9 mouse cellular contexts compared by ENCODE assay signal in genomic region chr9:18002557-18002956, GRCm38 (mm10).
DNase-seq lines count a peak whose midpoint lies in the region; ATAC-seq and TF ChIP-seq lines count a peak whose summit lies in the region.
"Had no signal": no experiment of that assay in that cellular context is flagged by ENCODE, and none has a peak within 500 bp of the region (broad histone marks: within the 10 kb centered on the region; RNA-seq: fewer than 3 reads in every experiment).

No protein-coding gene starts in this region.

- WGBS in midbrain, embryonic 11.5 days = 59% methylated on average over 2 of the region's 2 CpGs
- WGBS in midbrain, embryonic 10.5 days = 42% methylated on average over 2 of the region's 2 CpGs
- 45% methylated on average over 2 of the region's 2 CpGs for WGBS in hindbrain, postnatal 0 days

- DNase-seq in midbrain, embryonic 11.5 days (ENCODE audit: low spot score, missing footprints) = no peak
- no peak for DNase-seq in midbrain, embryonic 10.5 days (ENCODE audit: low spot score)
- DNase-seq in embryo, embryonic 10.5 days (ENCODE audit: low spot score) = peak; percentile 41
- DNase-seq in hindbrain, postnatal 0 days (ENCODE audit: low spot score) = peak; percentile 63
- DNase-seq in retina, postnatal 1 day = peak; percentile 32
- no peak for DNase-seq in kidney, adult 8-10 months
- no peak for DNase-seq in gastrocnemius, postnatal 14 days
- DNase-seq: cerebellum, postnatal 25 days had no signal

- no peaks in the 10 kb centered on the region for H3K4me1 ChIP-seq in midbrain, embryonic 11.5 days (ENCODE audit: control insufficient read depth, insufficient read depth, low read length)
- H3K4me1 ChIP-seq in midbrain, embryonic 10.5 days = no peaks in the 10 kb centered on the region
- H3K4me1 ChIP-seq in hindbrain, postnatal 0 days (ENCODE audit: insufficient read depth, low read length) = no peaks in the 10 kb centered on the region
- H3K4me1 ChIP-seq: megakaryocyte, embryonic 14.5 days had no signal

- intact Hi-C loops in gastrocnemius, postnatal 14 days (cut with DNase I; ENCODE audit: low total_unique reads) = no loop called here

- peak; percentile 60 for TF ChIP-seq CTCF in hindbrain, postnatal 0 days (IDR thresholded peaks at IDR 0.05; ENCODE audit: low read depth)

- ATAC-seq in midbrain, embryonic 11.5 days (ENCODE audit: low FRiP score) = peak; percentile 55; the same call in 1 of the 2 replicates
- peak; percentile 51; the same call in 1 of the 2 replicates for ATAC-seq in hindbrain, postnatal 0 days

- H3K9ac ChIP-seq in midbrain, embryonic 11.5 days (ENCODE audit: low read length) = no peak overlapping the region
- H3K9ac ChIP-seq in hindbrain, postnatal 0 days (replicated peaks; ENCODE audit: low read length) = no peak overlapping the region

- H3K27me3 ChIP-seq in midbrain, embryonic 11.5 days (ENCODE audit: control insufficient read depth, insufficient read depth, low read length) = no peaks in the 10 kb centered on the region
- no peaks in the 10 kb centered on the region for H3K27me3 ChIP-seq in midbrain, embryonic 10.5 days (ENCODE audit: low read depth, poor library complexity, severe bottlenecking)
- H3K27me3 ChIP-seq in hindbrain, postnatal 0 days (ENCODE audit: insufficient read depth, low read length) = no peaks in the 10 kb centered on the region
- H3K27me3 ChIP-seq: megakaryocyte, embryonic 14.5 days had no signal

- no peak overlapping the region for H3K4me3 ChIP-seq in midbrain, embryonic 11.5 days (ENCODE audit: low read depth, low read length)
- H3K4me3 ChIP-seq in midbrain, embryonic 10.5 days = no peak overlapping the region
- no peak overlapping the region for H3K4me3 ChIP-seq in hindbrain, postnatal 0 days (ENCODE audit: low read length)
- H3K4me3 ChIP-seq: megakaryocyte, embryonic 14.5 days had no signal

- H3K36me3 ChIP-seq in midbrain, embryonic 11.5 days (ENCODE audit: control insufficient read depth, insufficient read depth, low read length) = no peaks in the 10 kb centered on the region
- H3K36me3 ChIP-seq in midbrain, embryonic 10.5 days = no peaks in the 10 kb centered on the region
- H3K36me3 ChIP-seq in hindbrain, postnatal 0 days (ENCODE audit: insufficient read depth, low read length) = no peaks in the 10 kb centered on the region

- H3K4me2 ChIP-seq in midbrain, embryonic 11.5 days = no peak overlapping the region
- H3K4me2 ChIP-seq in hindbrain, postnatal 0 days (ENCODE audit: low read depth, low read length) = no peak overlapping the region

- H3K27ac ChIP-seq in midbrain, embryonic 11.5 days (ENCODE audit: low read depth, low read length) = no peak overlapping the region
- no peak overlapping the region for H3K27ac ChIP-seq in midbrain, embryonic 10.5 days (replicated peaks)
- H3K27ac ChIP-seq in hindbrain, postnatal 0 days = no peak overlapping the region

- no peaks in the 10 kb centered on the region for H3K9me3 ChIP-seq in midbrain, embryonic 11.5 days (ENCODE audit: control insufficient read depth, low read length)
- H3K9me3 ChIP-seq in midbrain, embryonic 10.5 days (replicated peaks) = no peaks in the 10 kb centered on the region
- no peaks in the 10 kb centered on the region for H3K9me3 ChIP-seq in hindbrain, postnatal 0 days (ENCODE audit: low read length)

Comparison
In these comparisons a context has a peak if more than half of its experiments do, and no peak if none do; other contexts are left out.
1. DNase-seq: peak in embryo, embryonic 10.5 days (single experiment), hindbrain, postnatal 0 days (single experiment) and retina, postnatal 1 day (single experiment); none in midbrain, embryonic 11.5 days (single experiment), midbrain, embryonic 10.5 days (single experiment), kidney, adult 8-10 months (0 of 2) and gastrocnemius, postnatal 14 days (single experiment).